Mouse (Mus musculus) bone marrow macrophage, adult 2 months (primary cell): ENCODE results near the gene Gm7247.

Source experiments
- CTCF ChIP-seq: IDR thresholded peaks from 2 replicates; pipeline ENCODE4 v1.5.1; 2012; ENCODE audit warnings: low read depth, mild to moderate bottlenecking, low read length, moderate library complexity
- POLR2A ChIP-seq: IDR thresholded peaks from 2 replicates; pipeline ENCODE4 v1.6.1; 2012; ENCODE audit warnings: mild to moderate bottlenecking, low read depth, low read length, borderline replicate concordance

DNA sequence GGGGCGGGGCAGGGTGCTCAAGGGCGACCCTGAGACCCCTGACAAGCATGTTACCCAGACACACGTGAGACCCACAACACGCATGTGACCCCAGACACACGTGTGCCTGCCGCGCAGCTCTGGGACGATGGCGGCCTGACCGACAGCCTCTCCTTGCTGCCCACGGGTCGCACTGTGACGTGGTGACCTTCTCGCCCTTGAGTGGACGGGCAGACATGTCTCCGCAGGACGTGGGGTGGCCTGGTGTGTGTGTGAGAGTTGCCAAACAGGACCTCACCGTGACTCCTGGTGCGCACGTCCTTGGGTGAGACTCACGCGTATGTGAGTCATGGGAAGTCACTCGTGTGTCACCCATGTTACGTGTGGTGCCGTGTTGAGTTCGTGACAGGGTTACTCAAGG is 73.5 kb downstream of the Gm7247 start:
- TF ChIP-seq POLR2A (no peak), CTCF (no peak)
